Mouse (Mus musculus) hindbrain, embryonic 13.5 days (tissue): ENCODE results near the gene B3glct. TPM values are rescaled to one million over a fixed set of nuclear protein-coding genes. Genes with fewer than 3 reads are reported as not detected.

ENCODE experiments used
- ATAC-seq: fragments of 200-750 bp; cut with Nextera tagmentation; 2 replicates; pipeline ENCODE4 v1.8.0; 2017; ENCODE audit warnings: moderate TSS enrichment; ENCODE audit not compliant: low FRiP score
- H3K27ac ChIP-seq: fragments of 300-500 bp; sonication (generic); 2 replicates; pipeline ENCODE4 v1.5.1; 2015; ENCODE audit warnings: inconsistent platforms, mild to moderate bottlenecking, moderate library complexity
- H3K27me3 ChIP-seq: fragments of 300-500 bp; sonication (generic); 2 replicates; pipeline ENCODE4 v1.6.1; 2015; ENCODE audit warnings: mild to moderate bottlenecking, inconsistent platforms
- H3K36me3 ChIP-seq: fragments of 300-500 bp; sonication (generic); 2 replicates; pipeline ENCODE4 v1.6.1; 2015; ENCODE audit warnings: mild to moderate bottlenecking, inconsistent platforms
- H3K4me1 ChIP-seq: fragments of 300-500 bp; sonication (generic); replicated peaks from 2 replicates; pipeline ENCODE4 v1.6.1; 2015; ENCODE audit warnings: inconsistent platforms
- H3K4me2 ChIP-seq: fragments of 300-500 bp; sonication (generic); 2 replicates; pipeline ENCODE4 v1.6.1; 2015; ENCODE audit warnings: inconsistent platforms, mild to moderate bottlenecking, moderate library complexity
- H3K4me3 ChIP-seq: fragments of 300-500 bp; sonication (generic); 2 replicates; pipeline ENCODE4 v1.5.1; 2015; ENCODE audit warnings: mild to moderate bottlenecking, inconsistent platforms
- H3K9ac ChIP-seq: fragments of 300-500 bp; sonication (generic); 2 replicates; pipeline ENCODE4 v1.6.1; 2015; ENCODE audit warnings: mild to moderate bottlenecking, inconsistent platforms
- H3K9me3 ChIP-seq: fragments of 300-500 bp; sonication (generic); 2 replicates; pipeline ENCODE4 v1.6.1; 2016; ENCODE audit warnings: inconsistent platforms
- WGBS: fragments of 180-500 bp; shearing (Covaris S2); methylation state at CpG from one replicate; pipeline ENCODE4 v1.1.7; 2015; 5-methylcytosine and 5-hydroxymethylcytosine counted together
- polyA plus RNA-seq: library from polyadenylated mRNA; unstranded; fragments of >200 nt; fragmentation: Nextera tagmentation; extraction: Ambion mirVana; gene quantifications from 2 replicates; pipeline ENCODE4 v1.2.1, GENCODE M21; 2015

B3glct gene
- polyA plus RNA-seq, 1 experiment from 2014 or later, result 12.2 TPM

DNA sequence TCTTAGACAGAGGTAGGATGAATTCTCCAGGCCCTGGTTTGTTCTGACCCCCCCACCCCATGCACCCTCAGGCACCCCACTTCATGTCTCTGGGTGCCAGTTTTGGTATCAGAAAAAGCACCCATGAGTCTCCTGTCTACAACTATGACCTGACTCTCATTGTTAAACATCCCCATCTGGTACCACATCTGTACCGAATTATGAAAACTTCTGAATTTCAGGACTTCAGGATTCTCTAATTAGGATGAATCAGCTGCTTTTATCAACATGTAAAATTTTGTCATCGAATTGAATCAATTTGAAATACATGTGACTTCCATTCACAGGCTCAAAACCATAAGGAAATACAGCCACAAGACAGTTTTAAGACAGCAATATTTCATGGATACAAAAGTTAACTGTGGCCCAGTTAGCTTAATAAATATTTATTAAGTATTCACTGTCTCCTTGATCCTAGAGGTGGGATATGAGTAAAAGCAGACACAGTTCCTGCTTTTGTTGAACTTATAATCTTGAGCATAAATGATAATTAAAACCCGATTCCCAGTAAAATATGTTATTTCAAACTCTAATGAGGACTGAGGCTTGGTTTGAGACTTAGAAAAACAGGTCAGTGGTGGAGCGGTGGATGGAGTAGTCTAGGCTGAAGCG is 89.7 kb downstream of the B3glct start:
- no peaks in the 10 kb centered on the region for H3K27me3 ChIP-seq
- 97% methylated on average over 5 of the region's 5 CpGs for WGBS
- no peaks in the 10 kb centered on the region for H3K9me3 ChIP-seq

DNA sequence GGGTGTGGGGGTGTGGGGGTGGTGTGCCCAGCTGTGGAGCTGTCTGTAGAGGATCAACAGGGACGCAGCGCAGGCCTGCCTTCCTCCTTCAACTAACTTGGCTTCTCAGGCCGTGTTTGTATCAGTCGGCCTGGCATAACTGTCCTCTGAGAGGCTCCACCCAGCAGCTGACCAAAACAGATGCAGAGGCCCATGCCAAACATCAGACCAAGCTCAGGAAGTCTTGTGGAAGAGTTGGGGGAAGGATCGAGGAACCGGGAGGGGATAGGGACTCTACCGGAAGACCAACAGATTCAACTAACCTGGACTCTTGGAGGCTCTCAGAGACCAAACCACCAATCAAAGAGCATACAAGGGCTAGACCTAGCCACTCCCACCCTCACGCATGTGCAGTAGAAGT is 91.6 kb downstream of the B3glct start:
- H3K36me3 ChIP-seq, result no peaks in the 10 kb centered on the region
- no peaks in the 10 kb centered on the region for H3K27me3 ChIP-seq
- H3K9me3 ChIP-seq, result no peaks in the 10 kb centered on the region
- no peaks in the 10 kb centered on the region; the same call in 1 of the 2 replicates for H3K4me1 ChIP-seq
- H3K27ac ChIP-seq, result no peak overlapping the region
- H3K9ac ChIP-seq, result no peak overlapping the region
- no peak overlapping the region for H3K4me2 ChIP-seq
- 96% methylated on average over 8 of the region's 8 CpGs for WGBS
- no peak overlapping the region for H3K4me3 ChIP-seq
- no peak for ATAC-seq

More for the DNA sequence above, 89.7 kb downstream of the B3glct start:
- Histone ChIP-seq H3K27ac (no peak overlapping the region), H3K4me3 (no peak overlapping the region), H3K4me1 (peaks cover 2% of the 10 kb centered on the region), H3K4me2 (no peak overlapping the region), H3K36me3 (no peaks in the 10 kb centered on the region), H3K9ac (no peak overlapping the region)
- ATAC-seq, result no peak

DNA sequence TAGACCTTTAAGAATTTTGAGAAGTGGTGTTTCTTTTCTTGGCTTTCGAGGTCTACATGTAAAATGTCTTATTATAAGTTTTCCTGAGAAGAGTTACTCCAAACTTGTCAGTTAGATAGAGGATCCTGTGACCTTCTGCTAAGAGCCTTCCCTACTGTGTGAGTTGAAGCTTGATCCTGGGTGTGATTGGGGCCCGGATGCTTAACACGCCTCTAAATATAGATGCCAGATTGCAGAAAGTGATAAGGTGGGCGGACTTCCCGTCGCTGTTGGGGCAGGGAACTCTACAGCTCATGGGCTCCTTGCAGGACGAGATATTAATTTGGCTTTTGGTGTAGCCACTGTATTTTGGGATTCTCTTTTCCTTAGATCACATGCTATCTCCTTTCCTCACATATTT is 98.0 kb downstream of the B3glct start:
- Histone ChIP-seq H3K4me2 (no peak overlapping the region), H3K27ac (no peak overlapping the region), H3K9me3 (peaks cover 7% of the 10 kb centered on the region; the same call in 1 of the 2 replicates), H3K27me3 (no peaks in the 10 kb centered on the region), H3K4me1 (no peaks in the 10 kb centered on the region), H3K36me3 (no peaks in the 10 kb centered on the region), H3K9ac (no peak overlapping the region), H3K4me3 (no peak overlapping the region)
- ATAC-seq, result no peak
- WGBS, result 82% methylated on average over 7 of the region's 7 CpGs

DNA sequence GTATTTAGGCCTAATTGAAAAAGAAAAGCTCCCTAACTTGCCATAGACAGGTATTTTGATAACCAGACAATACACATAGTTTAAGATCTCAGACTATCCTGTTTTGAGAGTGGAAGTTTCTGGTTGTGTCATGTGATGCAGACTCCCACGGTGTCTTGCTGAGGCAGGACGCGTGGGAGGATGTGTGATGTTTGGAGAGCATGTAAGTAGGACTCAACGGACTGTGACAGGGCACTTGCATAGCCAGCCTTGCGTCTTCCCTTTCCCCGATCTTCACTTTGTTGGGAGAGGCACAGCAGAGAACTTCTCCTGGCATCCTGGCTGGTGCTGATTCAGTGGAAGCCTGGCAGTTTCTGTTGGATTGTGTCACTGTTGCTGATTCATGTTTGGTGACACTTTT is 101.7 kb downstream of the B3glct start:
- H3K4me3 ChIP-seq, result no peak overlapping the region
- H3K9me3 ChIP-seq, result peaks cover 7% of the 10 kb centered on the region; the same call in 1 of the 2 replicates
- ATAC-seq, result no peak
- no peaks in the 10 kb centered on the region for H3K4me1 ChIP-seq
- H3K4me2 ChIP-seq, result no peak overlapping the region
- H3K9ac ChIP-seq, result no peak overlapping the region
- H3K27ac ChIP-seq, result no peak overlapping the region
- 94% methylated on average over 6 of the region's 6 CpGs for WGBS
- H3K27me3 ChIP-seq, result no peaks in the 10 kb centered on the region
- no peaks in the 10 kb centered on the region for H3K36me3 ChIP-seq

DNA sequence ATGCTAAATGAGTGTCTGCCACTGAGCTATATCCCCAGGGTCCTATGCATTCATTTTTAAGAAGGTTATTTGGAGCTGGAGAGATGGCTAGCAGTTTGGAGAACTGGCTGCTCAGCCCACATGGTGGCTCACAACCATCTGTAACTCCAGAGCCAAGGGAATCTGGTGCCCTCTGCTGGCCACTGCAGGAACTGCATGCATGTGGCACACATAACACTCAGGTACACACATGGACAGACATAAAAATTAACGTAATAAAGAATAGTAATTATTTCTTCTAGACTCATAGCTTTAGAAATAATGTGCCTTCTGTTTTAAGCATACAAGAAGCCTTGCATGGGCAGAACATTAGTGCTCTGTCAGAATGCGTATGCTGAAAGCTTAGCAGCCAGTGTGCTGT is 102.4 kb downstream of the B3glct start:
- ATAC-seq, result no peak
- H3K27me3 ChIP-seq, result no peaks in the 10 kb centered on the region
- H3K27ac ChIP-seq, result no peak overlapping the region
- H3K9me3 ChIP-seq, result peaks cover 7% of the 10 kb centered on the region; the same call in 1 of the 2 replicates
- no peaks in the 10 kb centered on the region for H3K36me3 ChIP-seq
- H3K4me3 ChIP-seq, result no peak overlapping the region
- 95% methylated on average over 2 of the region's 2 CpGs for WGBS
- H3K9ac ChIP-seq, result no peak overlapping the region
- no peaks in the 10 kb centered on the region for H3K4me1 ChIP-seq
- H3K4me2 ChIP-seq, result no peak overlapping the region

DNA sequence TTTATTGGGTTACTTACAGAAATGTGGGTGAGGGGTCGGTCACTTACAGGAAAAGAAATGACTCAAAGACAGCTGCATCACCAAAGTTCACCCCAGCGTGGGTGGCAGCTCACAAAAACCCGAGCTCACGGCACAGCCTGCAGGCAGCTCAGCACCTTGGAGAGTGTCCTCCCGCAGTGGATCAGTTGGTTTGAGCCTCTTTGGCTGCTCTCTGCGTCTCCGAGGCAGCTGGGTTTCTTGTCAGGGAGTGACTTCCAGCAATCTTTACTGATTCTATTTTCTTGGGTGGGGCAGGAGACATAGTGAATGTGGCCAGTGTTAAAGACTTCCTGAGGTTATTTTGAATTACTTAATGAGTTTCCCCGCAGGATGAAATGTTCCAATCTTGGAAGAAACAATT is 112.1 kb downstream of the B3glct start:
- Histone ChIP-seq H3K9ac (no peak overlapping the region), H3K27ac (no peak overlapping the region), H3K4me3 (no peak overlapping the region), H3K9me3 (no peaks in the 10 kb centered on the region), H3K27me3 (no peaks in the 10 kb centered on the region), H3K4me1 (no peaks in the 10 kb centered on the region), H3K36me3 (no peaks in the 10 kb centered on the region), H3K4me2 (no peak overlapping the region)
- no peak for ATAC-seq
- 26% methylated on average over 8 of the region's 8 CpGs for WGBS

DNA sequence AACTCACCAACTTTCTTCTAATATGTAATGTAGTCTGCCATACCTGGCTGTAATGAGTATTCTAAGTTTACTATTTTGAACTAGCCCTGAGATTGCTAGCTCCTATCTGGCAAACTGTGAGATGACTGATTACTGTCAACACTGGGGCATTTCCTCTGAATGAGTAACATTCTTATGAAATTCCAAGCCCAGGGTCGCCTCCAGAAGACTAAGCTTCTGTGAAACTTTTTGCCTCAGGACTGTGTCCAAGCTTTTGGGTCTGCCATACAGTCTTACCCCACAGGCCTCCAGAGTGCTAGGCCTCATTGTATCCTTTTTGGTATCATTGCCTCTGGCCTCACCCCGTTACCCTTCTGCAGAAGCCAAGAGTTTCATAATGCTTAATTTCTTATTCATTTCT is 132.0 kb downstream of the B3glct start:
- WGBS, result 82% methylated on average over 2 of the region's 2 CpGs
- no peak overlapping the region for H3K27ac ChIP-seq
- no peaks in the 10 kb centered on the region for H3K9me3 ChIP-seq
- no peak overlapping the region for H3K9ac ChIP-seq
- 0 out of 2 replicates have a peak, but pooled peaks cover 7% of the 10 kb centered on the region for H3K4me1 ChIP-seq
- no peak overlapping the region for H3K4me3 ChIP-seq
- H3K27me3 ChIP-seq, result no peaks in the 10 kb centered on the region
- H3K36me3 ChIP-seq, result no peaks in the 10 kb centered on the region
- H3K4me2 ChIP-seq, result no peak overlapping the region
- ATAC-seq, result no peak

DNA sequence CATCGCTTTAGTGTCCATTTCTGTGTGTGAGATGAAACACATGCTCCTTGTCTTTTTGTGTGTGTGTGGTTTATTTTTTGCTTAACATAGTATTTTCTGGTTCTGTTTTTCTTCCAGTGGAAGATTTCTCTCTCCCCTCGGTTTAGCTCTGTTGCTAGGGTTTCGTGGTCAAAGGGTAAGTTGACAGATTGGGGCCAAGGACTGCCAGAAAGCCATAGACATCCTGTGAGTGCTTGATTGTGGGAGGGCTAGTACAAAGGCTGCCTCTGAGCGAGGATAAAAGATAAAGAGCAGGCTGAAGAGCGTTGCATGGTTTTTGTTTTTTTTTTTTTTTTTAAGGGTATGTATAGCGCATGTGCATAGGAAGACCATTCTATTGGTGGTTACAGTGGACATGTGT is 133.8 kb downstream of the B3glct start:
- Histone ChIP-seq H3K4me1 (0 out of 2 replicates have a peak, but pooled peaks cover 7% of the 10 kb centered on the region), H3K4me3 (no peak overlapping the region), H3K36me3 (no peaks in the 10 kb centered on the region), H3K9ac (no peak overlapping the region), H3K9me3 (no peaks in the 10 kb centered on the region), H3K27me3 (no peaks in the 10 kb centered on the region), H3K4me2 (peak overlapping the region; percentile 8; the same call in 1 of the 2 replicates), H3K27ac (no peak overlapping the region)
- ATAC-seq, result 0 out of 2 replicates have a peak, but pooled peaks have one; percentile 28
- WGBS, result 34% methylated on average over 6 of the region's 6 CpGs

Other genes starting within 250 kb of the B3glct start
- 0.93 and 1.5 TPM in 2 replicates for gene Tex26, start 238.6 kb upstream of the B3glct start, polyA plus RNA-seq
- gene Wdr95, start 149.6 kb upstream of the B3glct start, polyA plus RNA-seq, result 0.10 and 0.84 TPM in 2 replicates
- 83.7 and 92.0 TPM in 2 replicates for gene Hsph1, start 41.9 kb upstream of the B3glct start, polyA plus RNA-seq